Mouse (Mus musculus) limb, embryonic 14.5 days (tissue): ENCODE measurements around the gene Prss30. TPM values are rescaled to one million over a fixed set of nuclear protein-coding genes. Genes with fewer than 3 reads are reported as not detected.

Source experiments
- ATAC-seq: fragments of 200-750 bp; cut with Nextera tagmentation; 2 replicates; pipeline ENCODE4 v1.8.0; 2017; ENCODE audit warnings: low read depth, moderate number of reproducible peaks, moderate TSS enrichment; ENCODE audit not compliant: low FRiP score
- DNase-seq: peaks from one replicate; pipeline ENCODE4 v3.0.0-alpha.2; 2015; ENCODE audit warnings: low spot score
- H3K27ac ChIP-seq: fragments of 300-500 bp; sonication (generic); replicated peaks from 2 replicates; pipeline ENCODE4 v1.5.1; 2014; ENCODE audit warnings: low read depth, mild to moderate bottlenecking, low read length, moderate library complexity, mixed read lengths
- H3K27me3 ChIP-seq: fragments of 300-500 bp; sonication (generic); 2 replicates; pipeline ENCODE4 v1.6.1; 2014; ENCODE audit warnings: low read length, mixed read lengths; ENCODE audit not compliant: control insufficient read depth, insufficient read depth
- H3K36me3 ChIP-seq: fragments of 300-500 bp; sonication (generic); 2 replicates; pipeline ENCODE4 v1.6.1; 2014; ENCODE audit warnings: mild to moderate bottlenecking, low read length, moderate library complexity, mixed read lengths; ENCODE audit not compliant: control insufficient read depth, insufficient read depth
- H3K4me1 ChIP-seq: fragments of 300-500 bp; sonication (generic); 2 replicates; pipeline ENCODE4 v1.6.1; 2014; ENCODE audit warnings: antibody characterized with exemption, low read length, mixed read lengths; ENCODE audit not compliant: control insufficient read depth, insufficient read depth
- H3K4me2 ChIP-seq: fragments of 300-500 bp; sonication (generic); replicated peaks from 2 replicates; pipeline ENCODE4 v1.6.1; 2014; ENCODE audit warnings: low read depth, mild to moderate bottlenecking, low read length, moderate library complexity; ENCODE audit not compliant: severe bottlenecking
- H3K4me3 ChIP-seq: fragments of 300-500 bp; sonication (generic); replicated peaks from 2 replicates; pipeline ENCODE4 v1.5.1; 2014; ENCODE audit warnings: low read length
- H3K9ac ChIP-seq: fragments of 300-500 bp; sonication (generic); 2 replicates; pipeline ENCODE4 v1.6.1; 2014; ENCODE audit warnings: mild to moderate bottlenecking, low read depth, low read length, moderate library complexity; ENCODE audit not compliant: severe bottlenecking
- H3K9me3 ChIP-seq: fragments of 300-500 bp; sonication (generic); 2 replicates; pipeline ENCODE4 v1.6.1; 2016; ENCODE audit warnings: low read length; ENCODE audit not compliant: control insufficient read depth
- POLR2A ChIP-seq: fragments of 200-500 bp; IDR thresholded peaks from 2 replicates; pipeline ENCODE4 v1.8.0; 2012; ENCODE audit warnings: inconsistent platforms, mild to moderate bottlenecking, moderate library complexity, borderline replicate concordance; ENCODE audit not compliant: insufficient read depth, insufficient read length; ENCODE audit errors: extremely low read depth
- WGBS: fragments of 180-500 bp; shearing (Covaris S2); extraction: QIAGEN DNeasy Blood & Tissue Kit; methylation state at CpG from one replicate; pipeline ENCODE4 v1.1.7; 2014; 5-methylcytosine and 5-hydroxymethylcytosine counted together
- polyA plus RNA-seq, 2 experiments: library from polyadenylated mRNA; depleted of rRNA in 1 of 2; stranded (reverse) in 1 of 2; unstranded in 1 of 2; fragments of >200 nt; fragmentation: Nextera tagmentation in 1 of 2; extraction: Ambion mirVana in 1 of 2; gene quantifications; 2 replicates each; pipeline versions ENCODE4 v1.2.1 to v1.2.3; 2012 to 2014

Gene Prss30
- polyA plus RNA-seq, 2 experiments: 0.06 TPM; not detected in 1

DNA sequence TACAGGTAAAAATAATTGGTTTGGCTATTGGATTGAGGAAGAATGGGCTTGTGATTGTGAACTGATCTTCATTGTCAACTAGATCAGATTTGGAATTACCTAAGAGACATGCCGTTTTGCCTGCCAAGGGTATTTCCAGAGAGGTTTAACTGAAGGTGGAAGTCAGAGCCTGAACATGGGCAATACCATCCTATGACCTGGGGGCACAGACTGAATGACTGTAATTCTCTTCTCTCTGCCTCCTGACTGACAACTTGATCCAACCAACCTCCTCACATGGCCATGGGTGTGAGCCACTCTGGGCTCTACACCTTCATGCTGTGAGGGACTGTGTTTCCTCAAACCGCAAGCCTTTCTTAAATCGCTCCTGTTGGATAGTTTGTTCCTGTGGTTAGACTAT, 24.7 kb upstream of the Prss30 start:
- ATAC-seq: no peak
- H3K4me2 ChIP-seq: no peak overlapping the region
- WGBS: 98% methylated on average over 3 of the region's 3 CpGs

DNA sequence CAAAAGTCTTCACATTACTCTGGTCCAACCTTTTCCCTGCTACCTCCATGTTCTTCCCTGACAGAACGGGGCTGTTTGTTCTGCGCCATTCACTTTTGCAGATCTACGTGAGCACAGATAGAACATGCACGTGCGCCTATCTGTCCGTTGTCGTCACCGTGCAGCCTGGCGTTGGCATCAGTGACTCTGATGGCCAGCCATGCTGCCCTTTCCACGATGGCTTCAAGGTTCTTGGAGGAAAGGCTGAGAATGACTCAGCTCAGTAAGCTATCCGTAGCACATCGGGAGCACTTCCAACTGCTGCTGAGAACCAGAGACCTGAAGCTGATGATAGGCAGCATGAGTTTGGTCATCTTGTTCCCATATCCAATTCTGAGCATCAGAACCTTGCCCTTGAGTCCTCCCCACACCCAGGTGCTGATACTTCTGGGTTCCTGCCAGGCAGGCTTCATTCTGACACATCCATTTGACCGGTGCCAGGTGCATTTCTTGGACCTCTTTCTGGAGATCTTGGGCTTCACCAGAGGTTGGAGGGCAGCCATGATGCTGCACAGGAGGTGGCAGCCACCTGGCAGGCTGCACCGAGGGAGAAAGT, 23.8 kb upstream of the Prss30 start:
- WGBS: 92% methylated on average over 14 of the region's 14 CpGs
- no peak overlapping the region for H3K27ac ChIP-seq
- no peak for ATAC-seq
- H3K9me3 ChIP-seq: no peaks in the 10 kb centered on the region
- no peaks in the 10 kb centered on the region for H3K27me3 ChIP-seq
- no peak overlapping the region for H3K4me2 ChIP-seq
- no peaks in the 10 kb centered on the region for H3K36me3 ChIP-seq
- no peak for DNase-seq
- no peak for TF ChIP-seq POLR2A
- H3K4me1 ChIP-seq: no peaks in the 10 kb centered on the region
- no peak overlapping the region for H3K9ac ChIP-seq
- no peak overlapping the region for H3K4me3 ChIP-seq

More for the DNA sequence above, 24.7 kb upstream of the Prss30 start:
- no peak overlapping the region for H3K9ac ChIP-seq
- H3K27ac ChIP-seq: no peak overlapping the region
- H3K4me3 ChIP-seq: no peak overlapping the region
- DNase-seq: no peak
- no peak for TF ChIP-seq POLR2A
- no peaks in the 10 kb centered on the region for H3K27me3 ChIP-seq
- H3K9me3 ChIP-seq: no peaks in the 10 kb centered on the region
- H3K36me3 ChIP-seq: no peaks in the 10 kb centered on the region
- H3K4me1 ChIP-seq: no peaks in the 10 kb centered on the region

DNA sequence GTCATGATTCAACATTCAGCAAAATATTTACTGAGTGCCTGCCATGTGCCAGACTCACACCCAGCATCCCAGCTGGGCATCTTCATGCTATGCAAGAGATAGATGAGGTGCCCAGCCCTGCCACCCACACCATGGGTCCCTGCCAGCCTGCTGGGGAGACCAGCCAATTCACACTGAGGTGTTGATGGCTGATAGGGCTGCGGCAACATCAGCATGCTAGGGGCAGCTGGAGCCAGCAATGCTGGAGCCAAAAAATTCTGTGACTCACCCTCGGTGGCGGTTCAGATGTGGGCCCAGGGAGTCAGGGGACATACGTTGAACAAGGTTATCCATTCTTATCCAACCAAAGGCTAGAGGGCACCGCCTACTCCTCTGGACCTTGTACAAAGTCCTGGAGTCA, 20.0 kb upstream of the Prss30 start:
- ATAC-seq (no peak), DNase-seq (no peak)
- H3K4me2 ChIP-seq: no peak overlapping the region
- no peak overlapping the region for H3K9ac ChIP-seq
- WGBS: 39% methylated on average over 5 of the region's 5 CpGs
- TF ChIP-seq POLR2A: no peak
- no peaks in the 10 kb centered on the region for H3K9me3 ChIP-seq
- no peaks in the 10 kb centered on the region for H3K36me3 ChIP-seq
- H3K27ac ChIP-seq: no peak overlapping the region
- H3K4me3 ChIP-seq: no peak overlapping the region
- no peaks in the 10 kb centered on the region for H3K4me1 ChIP-seq
- H3K27me3 ChIP-seq: no peaks in the 10 kb centered on the region

DNA sequence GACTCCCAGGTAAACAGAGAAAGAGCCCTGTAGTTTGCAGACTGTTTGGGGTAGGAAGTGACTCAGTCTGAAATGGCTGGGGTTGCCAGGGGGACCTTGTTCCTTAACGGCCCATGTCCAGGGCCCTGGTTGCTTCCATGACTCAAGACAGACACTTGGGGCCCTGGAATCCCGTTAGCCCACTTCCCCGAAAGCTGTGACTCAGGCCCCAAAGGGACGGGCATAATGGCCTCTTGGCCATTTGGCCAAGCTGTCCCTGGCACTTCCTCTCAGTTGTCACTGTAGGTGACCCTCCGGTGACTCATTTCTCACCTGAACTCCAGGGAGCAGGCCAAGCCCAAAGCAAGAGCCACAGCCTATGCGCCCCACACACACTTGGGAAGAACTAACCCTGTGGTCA, 18.0 kb upstream of the Prss30 start:
- Histone ChIP-seq H3K36me3 (no peaks in the 10 kb centered on the region), H3K27me3 (no peaks in the 10 kb centered on the region), H3K4me3 (no peak overlapping the region), H3K4me2 (no peak overlapping the region), H3K9me3 (no peaks in the 10 kb centered on the region), H3K9ac (no peak overlapping the region), H3K4me1 (no peaks in the 10 kb centered on the region), H3K27ac (no peak overlapping the region)
- 55% methylated on average over 6 of the region's 6 CpGs for WGBS
- TF ChIP-seq POLR2A: no peak
- no peak for DNase-seq
- no peak for ATAC-seq

DNA sequence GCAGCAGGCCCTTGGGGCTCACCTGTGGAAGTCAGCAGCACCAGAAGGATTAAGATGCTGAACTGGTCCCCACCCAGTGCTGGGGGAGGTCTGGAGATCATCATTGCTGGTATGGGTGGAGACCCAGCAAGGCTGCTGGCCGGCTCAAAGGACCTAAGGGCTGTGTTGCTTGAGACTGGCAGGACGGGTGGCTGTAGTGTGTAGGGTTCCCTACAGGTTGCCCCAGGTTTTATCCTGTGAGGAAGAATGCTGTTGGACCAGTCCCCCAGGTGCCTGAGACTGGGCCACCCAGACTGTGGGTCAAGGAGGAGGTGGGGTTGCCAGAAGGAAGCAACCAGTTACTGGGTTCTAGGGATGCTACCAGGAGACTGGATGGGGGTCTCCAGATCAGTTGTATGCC, 17.5 kb upstream of the Prss30 start, which contains the start of gene Prss22:
Prss22 (minus strand) TSS at position 200 of the 400 bp plus-strand sequence.
- no peak within 1 kb of the TSS for H3K27ac ChIP-seq
- no peaks in the 10 kb centered on the region for H3K27me3 ChIP-seq
- H3K4me2 ChIP-seq: no peak within 1 kb of the TSS
- TF ChIP-seq POLR2A: no peak
- no peaks in the 10 kb centered on the region for H3K36me3 ChIP-seq
- no peak for ATAC-seq
- 50% methylated on average over 2 of the region's 2 CpGs for WGBS
- H3K4me3 ChIP-seq: no peak within 1 kb of the TSS
- no peak for DNase-seq
- peaks cover 4% of the 10 kb centered on the region; the same call in 1 of the 2 replicates for H3K4me1 ChIP-seq
- no peaks in the 10 kb centered on the region for H3K9me3 ChIP-seq
- H3K9ac ChIP-seq: no peak within 1 kb of the TSS
